Mouse (Mus musculus) heart, embryonic 13.5 days (tissue): ENCODE measurements around the gene Thrap3. TPM values are rescaled to one million over a fixed set of nuclear protein-coding genes. Genes with fewer than 3 reads are reported as not detected.
"Not testable (repeated sequence)": the region's sequence is repeated elsewhere in the genome, so short reads cannot be mapped to it uniquely, and the experiment has no call there.

Source experiments
- ATAC-seq: fragments of 200-750 bp; cut with Nextera tagmentation; 2 replicates; pipeline ENCODE4 v1.8.0; 2017; ENCODE audit warnings: moderate TSS enrichment; ENCODE audit not compliant: insufficient number of reproducible peaks, low FRiP score, low TSS enrichment; ENCODE audit errors: extremely low read depth
- H3K27ac ChIP-seq: fragments of 300-500 bp; sonication (generic); replicated peaks from 2 replicates; pipeline ENCODE4 v1.5.1; 2015; ENCODE audit warnings: moderate library complexity, mild to moderate bottlenecking, inconsistent platforms
- H3K27me3 ChIP-seq: fragments of 300-500 bp; sonication (generic); replicated peaks from 2 replicates; pipeline ENCODE4 v1.6.1; 2015; ENCODE audit warnings: mild to moderate bottlenecking, inconsistent platforms
- H3K36me3 ChIP-seq: fragments of 300-500 bp; sonication (generic); 2 replicates; pipeline ENCODE4 v1.6.1; 2015; ENCODE audit warnings: mild to moderate bottlenecking, inconsistent platforms
- H3K4me1 ChIP-seq: fragments of 300-500 bp; sonication (generic); 2 replicates; pipeline ENCODE4 v1.6.1; 2015; ENCODE audit warnings: inconsistent platforms
- H3K4me2 ChIP-seq: fragments of 300-500 bp; sonication (generic); 2 replicates; pipeline ENCODE4 v1.6.1; 2015; ENCODE audit warnings: inconsistent platforms, mild to moderate bottlenecking, moderate library complexity
- H3K4me3 ChIP-seq: fragments of 300-500 bp; sonication (generic); 2 replicates; pipeline ENCODE4 v1.5.1; 2015; ENCODE audit warnings: moderate library complexity, mild to moderate bottlenecking, inconsistent platforms
- H3K9ac ChIP-seq: fragments of 300-500 bp; sonication (generic); 2 replicates; pipeline ENCODE4 v1.6.1; 2015; ENCODE audit warnings: inconsistent platforms, mild to moderate bottlenecking, moderate library complexity
- H3K9me3 ChIP-seq: fragments of 300-500 bp; sonication (generic); 2 replicates; pipeline ENCODE4 v1.6.1; 2016; ENCODE audit warnings: inconsistent platforms
- WGBS: fragments of 180-500 bp; shearing (Covaris S2); methylation state at CpG from one replicate; pipeline ENCODE4 v1.1.7; 2015; ENCODE audit warnings: mixed read lengths; 5-methylcytosine and 5-hydroxymethylcytosine counted together
- polyA plus RNA-seq: library from polyadenylated mRNA; unstranded; fragments of >200 nt; fragmentation: Nextera tagmentation; extraction: Ambion mirVana; gene quantifications from 2 replicates; pipeline ENCODE4 v1.2.1, GENCODE M21; 2015

Gene Thrap3
- polyA plus RNA-seq, 1 experiment from 2014 or later: 134 TPM

GRCm38 (mm10) chr4:126194216-126194615 is 8.3 kb downstream of the Thrap3 start:
- Histone ChIP-seq H3K9me3 (no peaks in the 10 kb centered on the region), H3K4me1 (peaks cover 36% of the 10 kb centered on the region), H3K4me3 (no peak overlapping the region), H3K9ac (no peak overlapping the region), H3K4me2 (no peak overlapping the region), H3K27ac (no peak overlapping the region), H3K36me3 (peaks cover 64% of the 10 kb centered on the region), H3K27me3 (no peaks in the 10 kb centered on the region)
- no peak for ATAC-seq

- Histone ChIP-seq H3K27me3 (no peaks in the 10 kb centered on the region), H3K27ac (no peak overlapping the region), H3K9ac (no peak overlapping the region), H3K9me3 (no peaks in the 10 kb centered on the region), H3K4me3 (no peak overlapping the region), H3K36me3 (peaks cover 89% of the 10 kb centered on the region), H3K4me2 (no peak overlapping the region), H3K4me1 (peaks cover 6% of the 10 kb centered on the region; the same call in 1 of the 2 replicates)
- no peak for ATAC-seq
- WGBS: 89% methylated on average over 2 of the region's 2 CpGs
These were observed 11.9 kb downstream of the Thrap3 start for GRCm38 (mm10) chr4:126190636-126191035.

DNA sequence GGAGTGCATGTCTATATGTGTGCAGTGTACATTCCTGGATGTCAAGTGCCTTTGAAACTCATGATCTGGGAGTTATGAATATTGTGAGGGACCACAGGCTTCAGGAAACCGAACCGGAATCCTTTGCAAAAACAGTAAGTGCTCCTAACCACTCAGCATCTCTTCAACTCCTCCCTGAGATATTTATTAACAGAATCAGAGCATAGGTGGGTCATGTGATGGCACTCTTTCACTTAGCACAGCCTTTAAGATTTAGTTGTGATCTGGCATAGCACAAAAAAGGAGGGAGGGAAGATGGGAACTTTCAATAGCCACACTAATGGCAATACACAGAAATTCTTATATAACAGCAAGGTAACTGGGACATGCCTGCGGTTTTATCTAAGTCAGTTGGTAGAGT is 15.5 kb downstream of the Thrap3 start:
- no peak for ATAC-seq
- H3K27me3 ChIP-seq: no peaks in the 10 kb centered on the region
- H3K9me3 ChIP-seq: no peaks in the 10 kb centered on the region
- peaks cover 3% of the 10 kb centered on the region; the same call in 1 of the 2 replicates for H3K4me1 ChIP-seq
- no peak overlapping the region for H3K4me2 ChIP-seq
- WGBS: 89% methylated on average over 3 of the region's 3 CpGs
- H3K27ac ChIP-seq: no peak overlapping the region
- H3K36me3 ChIP-seq: peaks cover 90% of the 10 kb centered on the region
- no peak overlapping the region for H3K9ac ChIP-seq
- no peak overlapping the region for H3K4me3 ChIP-seq

- peaks cover 89% of the 10 kb centered on the region for H3K36me3 ChIP-seq
- 81% methylated on average over 5 of the region's 5 CpGs for WGBS
- no peak for ATAC-seq
These were observed 19.5 kb downstream of the Thrap3 start for GRCm38 (mm10) chr4:126183034-126183433.

DNA sequence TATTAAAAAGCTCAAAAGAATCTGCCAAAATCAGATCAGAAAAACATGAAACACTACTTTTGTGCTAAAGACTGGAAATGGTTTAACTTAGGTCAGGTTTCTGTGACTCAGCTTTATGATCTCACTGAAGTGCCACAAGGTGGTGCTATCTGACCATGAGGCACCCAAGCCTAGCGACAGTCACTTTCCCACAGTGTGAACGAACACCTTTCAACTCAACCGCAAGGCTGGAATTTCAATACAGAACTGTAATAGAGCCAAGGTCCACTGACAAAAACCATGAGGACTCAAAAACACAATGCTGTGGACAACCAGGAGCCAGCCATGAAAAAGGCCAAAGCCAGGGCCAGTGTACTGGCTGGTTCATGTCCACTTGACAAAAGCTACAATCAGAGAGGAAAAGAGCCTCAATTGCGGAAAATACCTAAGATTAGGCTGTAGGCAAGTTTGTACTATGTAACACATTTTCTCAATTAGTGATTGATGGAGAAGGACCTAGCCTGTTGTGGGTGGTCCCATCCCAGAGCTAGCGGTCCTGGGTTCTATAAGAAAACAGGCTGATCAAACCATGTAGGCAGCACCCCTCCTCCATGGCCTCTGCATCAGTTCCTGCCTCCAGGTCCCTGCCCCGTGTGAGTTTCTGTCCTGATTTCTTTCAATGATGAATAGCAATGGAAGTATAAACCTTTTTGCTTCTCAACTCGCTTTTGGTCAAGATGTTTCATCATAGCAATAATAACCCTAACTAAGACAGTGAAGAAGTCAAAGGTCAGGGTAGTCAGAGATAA is 21.2 kb downstream of the Thrap3 start:
- H3K4me3 ChIP-seq: no peak overlapping the region
- H3K9me3 ChIP-seq: no peaks in the 10 kb centered on the region
- ATAC-seq: no peak
- H3K36me3 ChIP-seq: peaks cover 88% of the 10 kb centered on the region
- H3K27me3 ChIP-seq: no peaks in the 10 kb centered on the region
- peaks cover 5% of the 10 kb centered on the region; the same call in 1 of the 2 replicates for H3K4me1 ChIP-seq
- H3K27ac ChIP-seq: no peak overlapping the region; the same call in 1 of the 2 replicates
- H3K4me2 ChIP-seq: no peak overlapping the region
- no peak overlapping the region for H3K9ac ChIP-seq
- 50% methylated on average over 7 of the region's 7 CpGs for whole genome bisulfite sequencing

More at GRCm38 (mm10) chr4:126183034-126183433, 19.5 kb downstream of the Thrap3 start:
- no peaks in the 10 kb centered on the region for H3K9me3 ChIP-seq
- H3K4me3 ChIP-seq: no peak overlapping the region
- no peak overlapping the region for H3K27ac ChIP-seq
- H3K4me2 ChIP-seq: no peak overlapping the region
- no peak overlapping the region for H3K9ac ChIP-seq
- no peaks in the 10 kb centered on the region for H3K27me3 ChIP-seq
- peaks cover 5% of the 10 kb centered on the region; the same call in 1 of the 2 replicates for H3K4me1 ChIP-seq

- not testable (repeated sequence) for H3K27ac ChIP-seq, H3K27me3 ChIP-seq, ATAC-seq, H3K9me3 ChIP-seq, H3K4me1 ChIP-seq, H3K4me3 ChIP-seq, H3K4me2 ChIP-seq, H3K9ac ChIP-seq
- 94% methylated on average over 7 of the region's 7 CpGs for WGBS
- peaks cover 93% of the 10 kb centered on the region for H3K36me3 ChIP-seq
These were observed 26.6 kb downstream of the Thrap3 start for GRCm38 (mm10) chr4:126175980-126176379.

DNA sequence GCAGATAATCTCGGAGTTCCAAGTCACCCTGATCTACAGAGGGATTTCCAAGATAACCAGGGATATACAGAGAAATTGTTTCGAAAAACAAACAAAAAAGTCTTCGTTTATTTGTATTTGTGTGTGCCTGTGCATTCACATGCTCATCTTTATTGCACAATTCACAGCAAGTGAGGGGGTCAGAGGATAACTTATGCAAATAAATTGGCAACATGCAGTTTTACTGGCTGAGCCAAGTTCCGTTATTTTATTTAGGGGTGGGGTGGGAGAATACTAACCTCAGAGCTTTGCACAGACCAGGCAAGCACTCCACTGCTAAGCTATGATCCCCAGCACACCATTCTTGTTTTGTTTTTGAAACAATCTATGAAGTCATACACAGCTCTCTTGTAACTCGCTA is 28.8 kb downstream of the Thrap3 start:
- Histone ChIP-seq H3K9ac (no peak overlapping the region), H3K36me3 (peaks cover 93% of the 10 kb centered on the region), H3K4me2 (no peak overlapping the region), H3K27me3 (no peaks in the 10 kb centered on the region), H3K4me1 (no peaks in the 10 kb centered on the region), H3K4me3 (no peak overlapping the region), H3K9me3 (no peaks in the 10 kb centered on the region), H3K27ac (no peak overlapping the region)
- 91% methylated on average over 5 of the region's 5 CpGs for WGBS
- no peak for ATAC-seq

DNA sequence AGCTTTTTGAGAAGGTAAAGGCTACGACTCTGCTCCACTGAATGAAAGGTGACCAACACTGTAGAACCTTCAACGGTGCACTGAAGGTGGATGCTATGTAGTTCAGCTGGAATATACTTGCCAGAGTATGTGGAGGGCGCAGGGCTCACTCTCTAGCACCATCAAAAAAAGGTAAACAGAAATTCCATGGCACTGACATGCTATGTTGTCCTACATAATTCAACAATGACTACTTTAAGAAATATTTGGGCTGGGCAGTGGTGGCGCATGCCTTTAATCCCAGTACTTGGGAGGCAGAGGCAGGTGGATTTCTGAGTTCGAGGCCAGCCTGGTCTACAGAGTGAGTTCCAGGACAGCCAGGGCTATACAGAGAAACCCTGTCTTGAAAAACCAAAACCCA is 31.8 kb downstream of the Thrap3 start:
- Histone ChIP-seq H3K36me3 (peaks cover 99% of the 10 kb centered on the region), H3K4me1 (peaks cover 14% of the 10 kb centered on the region)
- not testable (repeated sequence) for H3K4me2 ChIP-seq, H3K4me3 ChIP-seq, H3K9me3 ChIP-seq, H3K27ac ChIP-seq, ATAC-seq, H3K27me3 ChIP-seq, H3K9ac ChIP-seq
- 91% methylated on average over 5 of the region's 5 CpGs for WGBS

GRCm38 (mm10) chr4:126168851-126169250 is 33.7 kb downstream of the Thrap3 start:
- H3K4me3 ChIP-seq: no peak overlapping the region
- peaks cover 89% of the 10 kb centered on the region for H3K36me3 ChIP-seq
- WGBS: 83% methylated on average over 6 of the region's 6 CpGs
- peaks cover 14% of the 10 kb centered on the region for H3K4me1 ChIP-seq
- no peaks in the 10 kb centered on the region for H3K27me3 ChIP-seq
- no peak for ATAC-seq
- H3K4me2 ChIP-seq: no peak overlapping the region
- no peaks in the 10 kb centered on the region for H3K9me3 ChIP-seq
- no peak overlapping the region for H3K9ac ChIP-seq
- H3K27ac ChIP-seq: no peak overlapping the region

DNA sequence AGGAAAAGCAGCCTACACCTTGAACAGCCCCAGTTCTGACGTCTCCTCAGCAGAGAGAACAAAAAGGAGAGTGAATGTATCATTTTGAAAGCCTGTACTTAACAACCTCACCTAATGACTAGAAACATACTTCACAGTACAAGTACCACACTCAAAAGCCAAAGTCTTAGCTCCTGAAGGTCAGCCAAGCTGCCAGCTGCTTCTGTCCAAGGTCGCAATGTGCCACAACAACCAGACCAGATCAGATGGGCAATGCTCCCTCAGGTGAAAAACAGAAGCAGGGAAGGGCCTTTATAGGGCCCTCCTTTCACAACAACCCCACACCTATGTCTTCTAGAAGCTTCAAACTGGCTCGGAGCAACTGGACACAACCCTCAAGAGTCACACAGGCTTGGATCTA is 36.5 kb downstream of the Thrap3 start:
- 72% methylated on average over 3 of the region's 3 CpGs for WGBS
- Histone ChIP-seq H3K9ac (peak overlapping the region; percentile 4; the same call in 1 of the 2 replicates), H3K9me3 (no peaks in the 10 kb centered on the region)

DNA sequence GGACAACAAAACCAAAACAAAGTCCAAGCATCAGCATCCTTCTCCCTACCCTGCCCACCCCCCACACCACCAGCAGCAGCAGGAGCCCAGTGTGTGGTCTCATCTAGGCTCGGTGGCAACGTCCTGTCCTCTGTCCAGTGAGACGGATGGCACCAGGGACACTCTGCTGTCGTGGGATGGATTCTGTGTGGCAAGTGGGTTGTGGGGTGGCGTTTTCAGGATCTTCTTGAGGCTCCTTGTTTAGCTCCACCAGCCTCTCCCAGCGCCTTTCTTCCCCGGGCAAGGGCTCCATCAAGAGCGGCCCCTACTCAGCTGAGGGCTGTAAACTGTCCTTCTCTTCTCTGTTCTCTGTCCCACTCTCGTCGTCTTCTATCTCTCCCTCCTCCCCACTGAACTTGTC is 37.5 kb downstream of the Thrap3 start:
- not testable (repeated sequence) for H3K9me3 ChIP-seq, H3K27me3 ChIP-seq, H3K9ac ChIP-seq, H3K4me2 ChIP-seq, H3K4me3 ChIP-seq, ATAC-seq, H3K27ac ChIP-seq
- WGBS: 73% methylated on average over 8 of the region's 10 CpGs
- Histone ChIP-seq H3K4me1 (peaks cover 33% of the 10 kb centered on the region), H3K36me3 (peaks cover 53% of the 10 kb centered on the region)

More for the DNA sequence above, 36.5 kb downstream of the Thrap3 start:
- ATAC-seq: no peak
- Histone ChIP-seq H3K27me3 (no peaks in the 10 kb centered on the region), H3K4me2 (no peak overlapping the region), H3K4me1 (peaks cover 33% of the 10 kb centered on the region), H3K36me3 (peaks cover 63% of the 10 kb centered on the region), H3K4me3 (no peak overlapping the region), H3K27ac (peak overlapping the region; percentile 66)

DNA sequence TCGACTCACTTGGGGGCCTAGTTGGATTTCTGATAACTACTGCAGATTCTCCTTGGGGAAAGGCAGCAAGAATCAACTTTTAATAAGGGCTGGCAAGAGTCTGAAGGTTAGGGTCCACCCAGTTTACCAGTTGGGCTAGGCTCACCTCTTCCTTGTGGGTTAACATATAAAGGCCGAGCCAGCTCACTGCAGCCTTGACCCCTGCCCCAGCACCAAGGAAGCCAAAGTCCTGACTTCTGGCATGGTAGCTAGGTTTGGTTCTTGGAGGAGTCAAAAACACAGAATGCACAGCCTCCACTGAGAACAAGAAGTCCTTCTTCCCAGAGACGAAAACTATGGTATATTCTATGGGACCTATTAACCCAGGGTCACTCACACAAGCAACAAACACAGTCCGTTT is 38.9 kb downstream of the Thrap3 start:
- peak overlapping the region; percentile 83 for H3K27ac ChIP-seq
- H3K4me1 ChIP-seq: peaks cover 33% of the 10 kb centered on the region
- peak overlapping the region; percentile 67 for H3K4me3 ChIP-seq
- peaks cover 39% of the 10 kb centered on the region for H3K36me3 ChIP-seq
- peak overlapping the region; percentile 95; the same call in 1 of the 2 replicates for H3K9ac ChIP-seq
- H3K4me2 ChIP-seq: peak overlapping the region; percentile 100
- ATAC-seq: no peak
- WGBS: 65% methylated on average over 4 of the region's 4 CpGs
- no peaks in the 10 kb centered on the region for H3K27me3 ChIP-seq
- H3K9me3 ChIP-seq: no peaks in the 10 kb centered on the region
